Mouse (Mus musculus) small intestine, adult 2 months (tissue): ENCODE data around the gene Galm.

Experiments used
- CTCF ChIP-seq: fragments of 200-500 bp; IDR thresholded peaks from 2 replicates; pipeline ENCODE4 v1.5.1; 2012; ENCODE audit warnings: low read depth, mild to moderate bottlenecking, control low read depth, inconsistent platforms, low read length, moderate library complexity, mixed read lengths; ENCODE audit not compliant: insufficient replicate concordance, insufficient read length; ENCODE audit errors: extremely low read depth
- POLR2A ChIP-seq: fragments of 200-500 bp; IDR thresholded peaks from 2 replicates; pipeline ENCODE4 v1.6.1; 2012; ENCODE audit warnings: low read depth, mild to moderate bottlenecking, control low read depth, inconsistent platforms, low read length, moderate library complexity

DNA sequence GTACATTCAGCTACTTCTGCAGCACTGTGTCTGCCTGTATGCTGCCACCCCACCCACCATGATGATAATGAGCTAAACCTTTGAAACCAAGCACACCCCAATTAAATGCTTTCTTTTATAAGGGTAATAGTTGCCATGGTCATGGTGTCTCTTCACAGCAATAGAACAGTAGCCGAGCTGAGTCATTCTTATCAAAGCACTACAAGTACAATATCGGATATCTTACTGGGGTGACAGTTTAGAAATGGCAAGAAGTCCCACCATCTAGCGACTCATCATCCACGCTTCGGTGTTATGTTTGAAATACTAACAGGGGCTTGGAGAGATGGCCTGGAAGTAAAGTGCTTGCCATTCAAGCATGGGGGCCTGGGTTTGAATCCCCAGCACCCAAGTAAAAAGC is 106.6 kb downstream of the Galm start:
- TF ChIP-seq POLR2A: no peak
- TF ChIP-seq CTCF: no peak
